Mouse (Mus musculus) spleen, postnatal 36 days (tissue): ENCODE results near the gene Synj1.

Experiments used
- DNase-seq, 2 experiments: peaks; one replicate each; pipeline ENCODE4 v3.0.0; 2022; ENCODE audit warnings: low spot score in 2 of 2, mixed read lengths in 1 of 2

The Synj1 gene

DNA sequence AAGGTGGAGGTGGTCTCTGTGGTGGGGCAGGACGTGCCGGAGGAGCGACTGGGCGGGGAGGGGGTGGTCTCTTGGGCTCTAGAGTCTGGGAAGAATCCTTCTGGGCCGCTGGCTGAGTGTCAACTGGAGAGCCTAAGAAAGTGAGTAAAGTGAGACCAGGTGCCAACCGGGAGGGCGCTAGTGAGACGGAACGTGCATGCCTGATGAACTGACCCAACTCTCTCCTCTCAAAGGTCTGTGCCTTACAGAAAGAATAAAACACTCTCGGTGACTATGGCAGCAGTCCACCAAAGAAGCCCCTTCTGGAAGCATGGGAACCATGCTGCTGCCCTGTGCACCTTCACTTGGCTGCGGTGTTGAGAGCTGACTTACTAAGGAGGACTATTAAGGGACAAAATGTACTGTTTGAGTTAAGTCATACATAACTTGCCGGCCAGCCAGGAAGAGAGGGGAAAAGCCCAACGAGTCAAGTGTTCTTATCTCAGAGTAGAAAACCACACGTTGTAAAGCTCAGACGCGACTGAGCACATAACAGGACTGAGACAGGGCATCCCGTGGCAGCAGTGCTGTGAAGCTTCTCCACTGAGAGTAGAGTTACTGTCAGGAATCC lies 60.6 kb downstream of the Synj1 start:
- DNase-seq = no peak

DNA sequence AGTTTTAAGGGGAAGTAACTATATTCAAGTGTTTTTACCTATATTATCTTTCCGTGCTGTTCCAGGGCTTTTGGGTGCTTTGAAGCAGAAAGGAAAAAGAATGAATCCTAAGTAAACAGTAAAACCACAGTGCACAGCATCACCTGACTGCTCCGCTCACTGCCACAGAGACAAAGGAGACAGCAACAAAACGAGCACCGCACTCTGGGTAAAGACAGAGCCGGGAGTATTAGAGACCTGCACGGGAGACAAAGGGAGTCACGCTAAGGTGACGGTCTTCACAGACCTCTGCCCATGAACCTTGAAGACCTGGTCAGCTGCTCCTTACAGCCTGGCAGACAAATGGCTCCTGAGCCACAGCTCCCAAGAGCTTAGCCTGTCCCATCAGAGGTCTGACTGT lies 64.1 kb downstream of the Synj1 start:
- no peak for DNase-seq

DNA sequence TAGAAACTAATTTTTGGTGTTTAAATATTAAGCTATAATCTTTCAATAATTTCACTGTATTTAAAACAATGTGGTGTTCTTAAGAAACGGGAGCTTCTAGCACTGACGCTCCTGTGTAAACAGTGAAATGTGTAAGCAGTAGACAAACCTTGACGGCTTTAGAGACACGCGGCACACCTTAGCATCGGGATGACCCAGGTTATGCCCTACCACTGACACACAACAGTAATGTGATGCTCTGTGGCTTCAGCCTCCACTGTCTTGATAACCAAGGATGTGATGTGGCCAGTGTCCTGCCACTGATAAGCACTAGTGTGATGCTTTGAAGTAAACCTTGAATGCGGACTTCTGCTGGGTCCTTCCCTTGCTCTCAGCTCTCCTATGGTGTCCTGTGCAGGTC lies 69.9 kb downstream of the Synj1 start:
- no peak for DNase-seq

DNA sequence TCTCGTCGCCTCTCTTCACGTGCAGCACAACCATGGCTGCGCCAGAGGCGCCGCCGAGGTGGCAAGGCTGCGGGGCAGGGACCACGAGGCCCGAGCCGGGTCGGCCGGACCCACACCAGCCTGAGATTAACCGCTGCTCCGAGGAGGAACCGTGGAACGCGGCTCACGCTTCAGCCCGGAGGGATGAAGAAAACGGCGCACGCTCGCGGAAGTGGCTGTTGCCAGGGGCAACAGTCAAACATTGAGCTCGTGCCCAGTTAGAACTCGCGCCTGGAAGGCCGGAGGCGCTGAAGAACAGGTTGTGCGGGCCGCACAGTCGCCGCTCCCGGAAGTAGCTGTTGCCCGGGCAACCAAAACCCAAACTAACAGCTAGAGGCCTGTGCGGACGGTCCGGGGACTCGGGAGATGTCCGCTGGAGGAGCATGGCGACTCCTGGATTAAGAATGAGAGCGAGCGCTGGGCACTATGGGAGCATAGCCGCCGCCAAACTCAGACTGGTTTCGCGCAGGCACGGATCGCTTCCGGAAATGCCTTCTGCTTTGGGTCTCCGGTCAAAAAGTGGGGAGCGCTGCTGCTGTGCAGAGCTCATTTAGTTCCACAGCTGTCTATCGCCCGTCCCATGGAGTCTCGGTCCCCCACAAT lies 76.3 kb downstream of the Synj1 start, which contains the start of gene Cfap298:
TSS of gene Cfap298 (minus strand) at position 428 of the 642 bp plus-strand sequence.
- DNase-seq = peak; percentile 88 to 90

DNA sequence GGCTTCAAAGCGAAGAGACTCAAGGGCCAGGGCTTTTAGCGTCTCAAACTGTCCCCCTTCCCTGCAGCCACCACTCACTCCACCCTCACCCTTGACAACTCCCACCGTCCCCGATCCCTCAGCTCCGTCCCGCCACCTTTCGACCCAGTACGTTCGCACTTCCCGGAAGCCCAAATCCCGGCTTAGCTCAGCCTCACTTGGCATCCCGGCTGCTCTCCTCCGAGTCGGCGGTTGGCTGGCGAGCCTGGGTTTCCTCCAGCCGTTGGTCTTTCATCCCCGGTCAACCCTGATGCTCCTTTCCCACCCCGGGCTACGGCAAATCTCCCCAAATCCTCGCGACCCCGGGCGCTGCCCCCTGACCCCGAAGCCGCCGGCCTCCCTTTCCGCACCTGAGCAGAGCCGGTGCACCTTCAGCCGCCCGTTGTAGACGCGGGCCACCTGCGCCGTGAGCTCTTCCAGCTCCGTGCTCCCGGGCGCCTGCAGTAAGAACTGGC lies 76.9 kb downstream of the Synj1 start:
- peak in 1 of 2 experiments; percentile 14 for DNase-seq

- DNase-seq = no peak
These were observed 77.5 kb downstream of the Synj1 start for GRCm38 (mm10) chr16:90933534-90934176.

DNA sequence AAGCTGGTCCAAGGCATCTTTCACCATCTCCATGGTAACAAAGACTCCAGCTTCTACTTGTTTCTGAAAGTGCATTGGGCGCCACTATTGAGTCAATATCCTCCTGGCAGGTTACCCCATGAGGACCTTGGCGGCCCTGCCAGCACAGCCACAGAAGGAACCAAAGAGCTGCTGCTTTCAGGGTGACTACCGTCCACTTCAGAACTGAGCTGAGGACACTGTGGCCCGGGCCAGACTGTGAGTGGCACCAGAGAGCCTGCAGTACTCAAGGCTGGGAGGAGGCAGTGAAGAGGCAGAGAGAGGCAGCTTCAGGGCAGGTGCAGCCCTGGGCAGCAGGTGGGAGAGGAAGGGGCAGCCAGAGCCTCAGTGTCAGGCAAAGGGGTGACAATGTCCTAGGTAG lies 83.7 kb downstream of the Synj1 start:
- no peak for DNase-seq

GRCm38 (mm10) chr16:90925461-90925860 lies 85.6 kb downstream of the Synj1 start:
- peak in 1 of 2 experiments; percentile 16 for DNase-seq

DNA sequence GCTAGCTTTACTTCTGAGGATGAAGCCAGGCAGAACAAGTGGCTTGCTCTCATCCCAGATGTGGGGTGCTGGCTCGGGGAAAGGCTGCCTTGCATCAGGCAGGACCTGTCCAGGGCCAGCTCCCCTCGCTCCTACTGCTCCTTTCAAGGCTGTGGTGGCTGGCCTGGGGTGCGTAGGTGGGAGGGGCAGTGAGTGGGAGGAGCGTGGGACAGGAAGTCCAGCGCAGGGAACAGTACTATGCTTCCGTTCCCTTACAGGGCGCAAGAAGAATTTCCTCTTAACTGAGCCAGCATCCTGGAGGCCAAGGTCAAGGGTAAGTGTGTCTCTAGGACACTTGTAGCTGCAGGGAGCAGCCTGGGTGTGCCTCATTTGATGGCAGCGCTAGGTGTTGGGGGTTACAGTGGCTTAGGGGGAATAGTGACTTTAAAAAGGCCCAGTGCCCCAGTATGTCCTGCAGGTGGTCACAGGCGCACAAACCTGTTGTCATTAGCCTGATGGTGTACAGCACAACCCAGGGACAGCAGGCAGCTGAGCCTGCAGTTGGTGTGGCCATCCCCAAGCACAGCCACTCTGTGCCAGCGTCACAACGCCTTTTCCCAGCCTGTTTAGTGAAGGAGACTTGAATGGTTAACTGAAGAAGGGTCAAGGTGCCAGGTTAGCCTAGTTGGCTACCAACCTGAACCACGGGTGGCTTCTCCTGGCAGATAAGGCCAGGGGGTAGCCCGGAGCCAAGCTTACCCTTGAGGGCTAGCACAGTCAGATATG lies 86.3 kb downstream of the Synj1 start:
- no peak for DNase-seq

DNA sequence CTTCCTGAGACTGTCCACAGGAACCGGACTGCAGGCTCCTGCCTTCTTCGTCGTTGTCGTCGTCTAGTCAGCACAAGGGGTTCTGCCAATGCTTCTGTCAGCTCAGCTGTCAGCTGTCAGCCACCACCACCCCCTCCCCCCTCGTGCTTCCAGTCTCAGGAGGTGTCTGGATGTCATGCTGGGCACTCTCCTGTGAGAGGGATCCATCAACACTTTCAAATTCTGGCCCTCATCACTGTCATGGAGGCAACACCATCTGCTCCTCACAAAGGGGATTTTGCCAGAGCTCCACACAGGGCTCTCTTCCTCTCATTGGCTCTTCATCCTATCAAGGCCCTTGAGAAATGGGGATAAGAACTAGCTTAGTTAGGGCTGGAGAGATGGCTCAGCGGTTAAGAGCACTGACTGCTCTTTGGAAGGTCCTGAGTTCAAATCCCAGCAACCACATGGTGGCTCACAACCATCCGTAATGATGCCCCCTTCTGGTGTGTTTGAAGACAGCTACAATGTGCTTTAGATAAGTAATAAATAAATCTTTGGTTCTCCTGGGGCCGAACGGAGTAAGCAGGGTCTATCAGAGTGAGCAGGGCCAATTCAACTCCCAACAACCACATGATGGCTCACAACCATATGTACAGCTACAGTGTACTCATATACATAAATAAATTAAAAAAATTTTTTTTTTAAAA lies 89.5 kb downstream of the Synj1 start:
- no peak for DNase-seq

DNA sequence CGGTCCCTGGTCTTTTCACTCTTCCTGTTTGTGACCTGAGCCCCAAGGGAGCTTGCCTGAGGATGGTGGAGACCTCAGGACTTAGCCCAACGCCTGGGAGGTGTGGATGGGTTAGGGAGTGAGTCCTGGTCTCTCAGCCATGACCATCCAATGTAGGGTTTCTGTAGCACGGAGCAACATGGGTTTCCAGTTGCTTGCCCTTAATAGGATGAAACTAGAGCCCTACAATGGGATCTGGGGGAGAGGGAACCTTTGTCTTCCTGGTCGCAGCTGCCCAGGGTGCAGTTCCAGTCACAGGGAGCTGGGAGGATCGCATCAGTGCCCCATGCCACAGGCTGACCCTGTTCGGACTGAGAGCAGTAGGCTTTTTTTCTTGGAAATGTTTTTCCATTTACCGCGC lies 94.0 kb downstream of the Synj1 start:
- no peak for DNase-seq

GRCm38 (mm10) chr16:90916040-90916481 lies 95.0 kb downstream of the Synj1 start:
- no peak for DNase-seq

DNA sequence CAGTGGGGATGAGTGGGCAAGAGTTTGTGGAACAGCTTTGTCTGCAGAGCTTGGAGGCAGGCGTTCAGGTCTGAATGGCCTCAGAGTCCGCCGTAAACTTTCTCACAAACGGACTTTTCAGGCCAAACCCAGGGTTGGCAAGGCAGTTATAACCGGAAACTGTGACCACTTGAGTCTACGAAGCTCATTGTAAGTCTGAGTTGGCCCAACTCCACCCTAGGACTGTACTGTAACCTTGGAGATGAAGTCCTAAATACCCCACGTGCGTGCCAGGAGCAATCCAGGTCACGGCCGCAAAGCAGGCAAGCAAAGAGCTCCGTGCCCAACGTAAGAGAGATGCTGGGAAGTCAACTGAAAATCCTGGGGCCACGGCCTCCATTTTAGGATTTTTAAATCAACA lies 99.3 kb downstream of the Synj1 start:
- DNase-seq = no peak

- DNase-seq = no peak
These were observed 100.1 kb downstream of the Synj1 start for GRCm38 (mm10) chr16:90910855-90911533.

DNA sequence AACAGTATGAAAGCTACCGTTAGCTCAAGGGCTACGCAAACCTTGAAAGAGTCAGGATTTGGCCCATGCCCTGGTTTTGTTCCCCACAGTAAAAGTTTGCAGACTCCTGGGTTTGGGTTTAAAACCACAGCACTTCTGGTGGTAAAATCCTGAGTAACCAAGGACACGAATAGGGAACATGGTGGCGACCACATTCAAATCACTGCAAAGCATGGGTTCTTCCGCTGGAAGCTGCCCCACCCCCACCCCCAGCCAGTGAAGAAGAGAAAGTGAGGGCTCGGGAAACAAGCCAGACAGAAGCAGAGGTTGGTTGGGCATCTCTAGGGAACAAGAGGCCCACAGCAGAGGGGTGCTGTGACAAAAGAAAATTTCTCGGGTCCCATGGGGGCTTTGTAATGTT lies 103.9 kb downstream of the Synj1 start:
- no peak for DNase-seq

DNA sequence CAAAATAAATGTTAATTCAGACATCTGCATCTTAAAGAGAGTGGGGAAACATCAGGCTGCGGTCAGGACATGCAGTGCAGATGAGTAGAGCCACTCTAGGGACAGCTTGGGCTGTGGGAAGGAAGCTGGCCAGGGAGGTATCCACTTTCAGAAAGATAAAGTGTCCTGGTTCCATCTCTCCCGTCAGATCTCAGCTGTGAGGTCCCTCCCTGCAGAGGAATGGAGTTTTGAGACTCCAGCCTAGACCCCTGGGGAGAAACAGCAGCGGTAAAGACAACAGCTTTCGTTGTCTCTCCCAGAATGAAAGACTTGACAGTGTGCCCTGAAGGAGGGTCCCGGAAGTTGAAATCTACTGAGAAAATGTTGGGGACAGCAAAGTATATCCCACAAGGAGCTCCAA lies 107.8 kb downstream of the Synj1 start:
- DNase-seq = no peak

- DNase-seq = no peak
These were observed 109.7 kb downstream of the Synj1 start for GRCm38 (mm10) chr16:90901364-90901763.

DNA sequence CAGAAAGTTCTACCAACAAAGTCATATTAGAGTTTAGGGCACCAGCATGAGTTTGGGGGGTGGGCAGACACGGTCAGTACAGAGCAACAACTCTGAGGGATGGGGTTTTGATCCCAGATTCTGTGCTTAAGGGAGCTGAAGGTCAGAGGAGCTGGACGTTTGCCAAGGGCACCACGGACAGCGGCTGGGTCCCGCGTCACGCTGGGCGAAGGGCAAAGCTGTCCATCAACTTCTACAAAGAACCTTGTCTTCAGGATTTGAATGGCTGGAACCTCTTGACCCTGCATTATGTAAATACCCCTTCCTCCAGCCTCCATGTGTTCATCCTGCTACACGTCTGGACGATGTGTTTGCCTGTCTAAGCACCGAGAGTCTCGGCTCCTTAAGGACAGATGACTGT lies 111.6 kb downstream of the Synj1 start:
- no peak for DNase-seq

GRCm38 (mm10) chr16:90897651-90898050 lies 113.5 kb downstream of the Synj1 start:
- DNase-seq = no peak

- DNase-seq = no peak
These were observed 117.3 kb downstream of the Synj1 start for GRCm38 (mm10) chr16:90893792-90894191.

- no peak for DNase-seq
These were observed 118.1 kb downstream of the Synj1 start for GRCm38 (mm10) chr16:90893019-90893418.
